8 mouse cellular contexts compared by ENCODE assay signal in the genomic region with DNA sequence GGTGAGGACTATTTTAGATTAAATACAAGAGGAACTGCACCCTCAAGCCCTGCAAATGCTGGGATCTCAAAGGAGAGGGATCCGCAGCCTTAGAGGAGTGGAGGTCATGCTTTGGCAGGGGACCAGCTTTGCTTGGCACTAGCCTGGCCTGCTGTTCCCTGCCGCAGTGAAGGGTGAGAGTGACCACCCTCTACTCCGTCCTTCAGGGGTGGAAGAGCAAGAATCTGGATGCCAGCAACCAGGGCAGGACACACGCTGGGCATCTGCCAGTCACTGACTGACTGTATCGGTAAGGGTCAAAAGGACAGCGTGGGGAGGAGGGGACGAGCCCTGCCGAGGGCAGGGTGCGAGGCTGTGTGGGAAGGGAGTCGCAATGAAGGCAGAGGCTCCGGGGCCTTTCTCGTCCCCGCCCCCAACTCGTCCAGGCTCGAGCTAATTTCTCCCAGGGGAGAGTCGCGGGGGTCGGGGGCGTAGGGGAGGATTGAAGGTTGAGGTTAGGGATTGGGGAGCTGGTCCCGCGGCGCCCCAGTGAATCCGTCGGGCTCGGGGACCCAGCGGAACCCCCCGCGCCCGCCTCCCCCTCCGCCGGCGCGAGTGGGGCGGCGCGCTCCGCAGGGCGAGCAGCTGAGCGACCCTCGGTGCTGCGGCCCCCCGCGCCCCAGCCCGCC. TPM values are rescaled to one million over a fixed set of nuclear protein-coding genes. Genes with fewer than 3 reads are reported as not detected.
A peak's percentile ranks its signal among the peaks of the same experiment; 100 is the strongest.
DNase-seq lines count a peak whose midpoint lies in the region; ATAC-seq and TF ChIP-seq lines count a peak whose summit lies in the region.

A gene (plus strand): TSS at position 51 of the 668 bp plus-strand sequence.

- 2% methylated on average over 38 of the region's 44 CpGs for WGBS in lung, adult 2 months
- WGBS in forebrain, embryonic 14.5 days: 1% methylated on average over 23 of the region's 44 CpGs
- WGBS in intestine, embryonic 14.5 days: 2% methylated on average over 28 of the region's 44 CpGs
- 2% methylated on average over 28 of the region's 44 CpGs for WGBS in limb, embryonic 12.5 days
- under 1% methylated on average over 27 of the region's 44 CpGs for WGBS in neural tube, embryonic 12.5 days

- peak within 1 kb of the TSS; percentile 89 for H3K9ac ChIP-seq in forebrain, embryonic 14.5 days (ENCODE audit: low read length)
- peak within 1 kb of the TSS; percentile 62 for H3K9ac ChIP-seq in intestine, embryonic 14.5 days (ENCODE audit: low read length)
- H3K9ac ChIP-seq in limb, embryonic 12.5 days (replicated peaks): peak within 1 kb of the TSS; percentile 77
- H3K9ac ChIP-seq in neural tube, embryonic 12.5 days: peak within 1 kb of the TSS; percentile 93

- no peak for TF ChIP-seq CTCF in lung, adult 2 months (IDR thresholded peaks at IDR 0.05; ENCODE audit: insufficient read depth, low read length)

- peak; percentile 88 for ATAC-seq in forebrain, embryonic 14.5 days
- ATAC-seq in intestine, embryonic 14.5 days (replicated peaks; ENCODE audit: low FRiP score, low TSS enrichment, low read depth): peak; percentile 61
- ATAC-seq in limb, embryonic 12.5 days (ENCODE audit: insufficient number of reproducible peaks, insufficient read depth, low FRiP score, low TSS enrichment, low read depth): peak; percentile 52; the same call in 1 of the 2 replicates
- peak; percentile 83 for ATAC-seq in neural tube, embryonic 12.5 days (ENCODE audit: low FRiP score, low read depth)
- no peak; the same call in 1 of the 2 replicates for ATAC-seq in granulocyte monocyte progenitor cell, adult 5-6 weeks (replicated peaks; ENCODE audit: poor library complexity, severe bottlenecking)

- H3K27me3 ChIP-seq in forebrain, embryonic 14.5 days (replicated peaks; ENCODE audit: control insufficient read depth, insufficient read depth, low read length): 0 out of 2 replicates have a peak, but pooled peaks cover 2% of the 10 kb centered on the region
- 0 out of 2 replicates have a peak, but pooled peaks cover 10% of the 10 kb centered on the region for H3K27me3 ChIP-seq in intestine, embryonic 14.5 days (replicated peaks; ENCODE audit: control insufficient read depth, insufficient read depth, low read length)
- H3K27me3 ChIP-seq in limb, embryonic 12.5 days: peaks cover 31% of the 10 kb centered on the region
- H3K27me3 ChIP-seq in neural tube, embryonic 12.5 days (replicated peaks): 0 out of 2 replicates have a peak, but pooled peaks cover 3% of the 10 kb centered on the region

- TF ChIP-seq POLR2A in lung, adult 2 months (IDR thresholded peaks at IDR 0.05; ENCODE audit: borderline replicate concordance, extremely low read depth, low read depth, low read length): no peak

- H3K9me3 ChIP-seq in forebrain, embryonic 14.5 days (replicated peaks; ENCODE audit: control insufficient read depth, low read length): no peaks in the 10 kb centered on the region
- H3K9me3 ChIP-seq in intestine, embryonic 14.5 days (ENCODE audit: control insufficient read depth, low read length): no peaks in the 10 kb centered on the region
- H3K9me3 ChIP-seq in limb, embryonic 12.5 days: no peaks in the 10 kb centered on the region
- H3K9me3 ChIP-seq in neural tube, embryonic 12.5 days: no peaks in the 10 kb centered on the region

- DNase-seq in lung, adult 2 months: no peak
- DNase-seq in lung, postnatal 25 days (ENCODE audit: low spot score): no peak
- peak; percentile 52 for DNase-seq in forebrain, embryonic 14.5 days (ENCODE audit: low spot score)
- DNase-seq in intestine, embryonic 14.5 days (ENCODE audit: low spot score): peak; percentile 71

- H3K4me2 ChIP-seq in forebrain, embryonic 14.5 days (ENCODE audit: low read length): peak within 1 kb of the TSS; percentile 59
- peak within 1 kb of the TSS; percentile 87 for H3K4me2 ChIP-seq in intestine, embryonic 14.5 days (ENCODE audit: low read length)
- H3K4me2 ChIP-seq in limb, embryonic 12.5 days: peak within 1 kb of the TSS; percentile 94
- H3K4me2 ChIP-seq in neural tube, embryonic 12.5 days (replicated peaks): peak within 1 kb of the TSS; percentile 90

- no peak within 1 kb of the TSS for H3K27ac ChIP-seq in brown adipose tissue, adult 24 weeks (replicated peaks; ENCODE audit: low read depth, low read length)
- 0 out of 2 replicates have a peak within 1 kb of the TSS, but pooled peaks have one; percentile 39 for H3K27ac ChIP-seq in forebrain, embryonic 14.5 days (ENCODE audit: low read depth, low read length)
- no peak within 1 kb of the TSS for H3K27ac ChIP-seq in intestine, embryonic 14.5 days (ENCODE audit: low read depth)
- no peak within 1 kb of the TSS for H3K27ac ChIP-seq in limb, embryonic 12.5 days
- no peak within 1 kb of the TSS for H3K27ac ChIP-seq in neural tube, embryonic 12.5 days

- 0 out of 2 replicates have a peak, but pooled peaks cover 4% of the 10 kb centered on the region for H3K36me3 ChIP-seq in forebrain, embryonic 14.5 days (ENCODE audit: control insufficient read depth, insufficient read depth, low read length)
- H3K36me3 ChIP-seq in intestine, embryonic 14.5 days (ENCODE audit: control insufficient read depth, insufficient read depth, low read length): no peaks in the 10 kb centered on the region
- H3K36me3 ChIP-seq in limb, embryonic 12.5 days: peaks cover under 1% of the 10 kb centered on the region; the same call in 1 of the 2 replicates
- no peaks in the 10 kb centered on the region for H3K36me3 ChIP-seq in neural tube, embryonic 12.5 days

- peaks cover 3% of the 10 kb centered on the region for H3K4me1 ChIP-seq in lung, adult 2 months (ENCODE audit: control insufficient read depth, insufficient read depth, low read length)
- no peaks in the 10 kb centered on the region; the same call in 1 of the 2 replicates for H3K4me1 ChIP-seq in brown adipose tissue, adult 24 weeks (ENCODE audit: control insufficient read depth, insufficient read depth, insufficient read length, low read length)
- H3K4me1 ChIP-seq in forebrain, embryonic 14.5 days (ENCODE audit: control insufficient read depth, insufficient read depth, low read length): peaks cover 6% of the 10 kb centered on the region
- H3K4me1 ChIP-seq in intestine, embryonic 14.5 days (replicated peaks; ENCODE audit: control insufficient read depth, insufficient read depth, low read length): peaks cover 5% of the 10 kb centered on the region; the same call in 1 of the 2 replicates
- H3K4me1 ChIP-seq in limb, embryonic 12.5 days (replicated peaks): peaks cover 16% of the 10 kb centered on the region
- H3K4me1 ChIP-seq in neural tube, embryonic 12.5 days: peaks cover 17% of the 10 kb centered on the region

- H3K4me3 ChIP-seq in lung, adult 2 months (replicated peaks; ENCODE audit: extremely low read depth, low read depth, low read length): peak within 1 kb of the TSS; percentile 10
- peak within 1 kb of the TSS; percentile 16 for H3K4me3 ChIP-seq in brown adipose tissue, adult 24 weeks (ENCODE audit: insufficient read depth, low read depth, low read length)
- H3K4me3 ChIP-seq in forebrain, embryonic 14.5 days (ENCODE audit: low read depth, low read length): peak within 1 kb of the TSS; percentile 87
- peak within 1 kb of the TSS; percentile 71 for H3K4me3 ChIP-seq in intestine, embryonic 14.5 days (ENCODE audit: low read depth, low read length)
- H3K4me3 ChIP-seq in limb, embryonic 12.5 days (replicated peaks): peak within 1 kb of the TSS; percentile 84
- peak within 1 kb of the TSS; percentile 96 for H3K4me3 ChIP-seq in neural tube, embryonic 12.5 days

RNA-seq across cellular contexts. Expression of the gene that starts here (rescaled TPM):
- polyA plus RNA-seq in lung, adult 2 months (2012; rRNA removed): 1.9 and 2.4 TPM in 2 replicates
- polyA plus RNA-seq in brown adipose tissue, adult 24 weeks (2012; ENCODE audit: insufficient read depth, insufficient read length, missing spikeins): not detected in 2 replicates
- polyA plus RNA-seq in forebrain, embryonic 14.5 days (2014; fragmentation: Nextera tagmentation; extraction: Ambion mirVana): 7.9 and 12.3 TPM in 2 replicates
- polyA plus RNA-seq in intestine, embryonic 14.5 days (2014; fragmentation: Nextera tagmentation; extraction: Ambion mirVana): 1.7 and 2.3 TPM in 2 replicates
- polyA plus RNA-seq in limb, embryonic 12.5 days (2016; fragmentation: Nextera tagmentation; extraction: Ambion mirVana): 3.4 and 3.6 TPM in 2 replicates
- 24.2 and 26.5 TPM in 2 replicates for polyA plus RNA-seq in neural tube, embryonic 12.5 days (2016; fragmentation: Nextera tagmentation; extraction: Ambion mirVana)
- total RNA-seq in granulocyte monocyte progenitor cell, adult 5-6 weeks (2014; fragmentation: Nextera tagmentation): not detected in 2 replicates
- total RNA-seq in granulocyte monocyte progenitor cell, adult 5-6 weeks (2017): 0.09 and 0.41 TPM in 2 replicates

Comparison
In these comparisons a context has a peak if more than half of its experiments do, and no peak if none do; other contexts are left out.
1. DNase-seq: peak in forebrain, embryonic 14.5 days (single experiment) and intestine, embryonic 14.5 days (single experiment); none in lung, adult 2 months (single experiment) and lung, postnatal 25 days (single experiment).
2. H3K4me3 ChIP-seq: peak in every context shown above with its lines; median percentile 96 in neural tube, embryonic 12.5 days; 87 in forebrain, embryonic 14.5 days; 84 in limb, embryonic 12.5 days; 71 in intestine, embryonic 14.5 days; 16 in brown adipose tissue, adult 24 weeks; 10 in lung, adult 2 months.
3. Peak in every context shown above with its lines, with median percentiles within 50 percentile points of each other: H3K4me2 ChIP-seq and H3K9ac ChIP-seq.